Mouse (Mus musculus) stomach, postnatal 0 days (tissue): ENCODE measurements around the gene Vdr.

Experiments
- CTCF ChIP-seq: IDR thresholded peaks from 2 replicates; pipeline ENCODE4 v1.5.1; 2016; ENCODE audit warnings: antibody characterized with exemption, low read depth, mild to moderate bottlenecking, moderate library complexity
- EP300 ChIP-seq: optimal IDR thresholded peaks from 2 replicates; pipeline ENCODE3; 2016; ENCODE audit warnings: antibody characterized with exemption

DNA sequence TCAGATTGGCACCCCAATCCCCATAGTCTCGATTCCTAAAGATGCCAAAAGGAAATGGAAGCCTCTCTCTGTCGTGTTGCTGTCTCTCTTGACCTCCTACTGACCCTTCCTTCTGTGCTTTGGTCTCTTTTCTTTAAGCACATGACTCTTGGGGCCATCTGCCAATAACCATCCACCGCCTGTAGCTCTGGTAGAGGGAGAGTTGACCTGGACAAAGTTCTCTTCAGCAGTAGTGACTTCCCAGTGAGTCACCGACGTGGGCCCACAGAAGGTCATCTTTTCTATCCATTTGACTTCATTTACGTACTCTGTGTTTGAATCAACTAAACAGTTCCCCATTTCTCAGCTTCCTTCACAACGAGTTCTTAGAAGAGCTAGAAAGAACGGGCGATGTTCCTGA lies 30.0 kb downstream of the Vdr start:
- no peak for TF ChIP-seq CTCF
- TF ChIP-seq EP300 = no peak
